In genomic region chr14:99107631-99108187, GRCm38 (mm10) we compare ENCODE assay signal across 26 mouse cellular contexts.
"Had no signal": no experiment of that assay in that cellular context is flagged by ENCODE, and none has a peak within 500 bp of the region (broad histone marks: within the 10 kb centered on the region; RNA-seq: fewer than 3 reads in every experiment).

No protein-coding gene starts in this region.

- H3K9ac ChIP-seq: heart, embryonic 12.5 days; hindbrain, embryonic 12.5 days; hindbrain, embryonic 14.5 days; kidney, embryonic 15.5 days; limb, embryonic 13.5 days; limb, embryonic 15.5 days; liver, embryonic 12.5 days; liver, embryonic 14.5 days had no signal

- H3K9me3 ChIP-seq: heart, embryonic 10.5 days; heart, embryonic 12.5 days; hindbrain, embryonic 10.5 days; hindbrain, embryonic 12.5 days; kidney, embryonic 15.5 days; limb, embryonic 13.5 days; limb, embryonic 15.5 days; liver, embryonic 12.5 days had no signal

- H3K4me3 ChIP-seq: gastrocnemius, adult 2 months; heart, embryonic 10.5 days; heart, embryonic 12.5 days; hindbrain, embryonic 10.5 days; hindbrain, embryonic 12.5 days; kidney, embryonic 15.5 days; layer of hippocampus, adult 2 months; left cerebral cortex, adult 2 months; limb, embryonic 13.5 days; limb, embryonic 15.5 days; liver, embryonic 12.5 days had no signal

- H3K27me3 ChIP-seq: heart, embryonic 12.5 days; hindbrain, embryonic 12.5 days; kidney, embryonic 15.5 days; limb, embryonic 13.5 days; limb, embryonic 15.5 days; liver, embryonic 12.5 days had no signal

- H3K27ac ChIP-seq: gastrocnemius, adult 2 months; heart, embryonic 10.5 days; hindbrain, embryonic 10.5 days; hindbrain, embryonic 12.5 days; hindbrain, embryonic 14.5 days; hindbrain, postnatal 0 days; kidney, embryonic 15.5 days; kidney, postnatal 0 days; layer of hippocampus, adult 2 months; left cerebral cortex, adult 2 months; limb, embryonic 13.5 days; limb, embryonic 15.5 days; liver, embryonic 12.5 days; liver, embryonic 14.5 days had no signal

- DNase-seq: gastrocnemius, adult 2 months; gastrocnemius, postnatal 10 days; gastrocnemius, postnatal 25 days; heart, adult 18-20 months; heart, postnatal 10 days; heart, postnatal 4 days; kidney, adult 11 months; kidney, adult 2 months; kidney, adult 9 months; kidney, postnatal 14 days; kidney, postnatal 36 days; left cerebral cortex, postnatal 4 days had no signal

- H3K4me1 ChIP-seq: heart, embryonic 10.5 days; heart, embryonic 12.5 days; hindbrain, embryonic 10.5 days; hindbrain, embryonic 12.5 days; kidney, embryonic 15.5 days; limb, embryonic 13.5 days; limb, embryonic 15.5 days had no signal
